Mouse (Mus musculus) liver, postnatal 0 days (tissue): ENCODE measurements around the gene Txndc12.

Source experiments
- CTCF ChIP-seq: sonication (generic); IDR thresholded peaks from 2 replicates; pipeline ENCODE4 v1.5.1; 2016; ENCODE audit warnings: antibody characterized with exemption, low read depth
- EP300 ChIP-seq: IDR thresholded peaks from 2 replicates; pipeline ENCODE4 v1.6.1; 2016; ENCODE audit warnings: antibody characterized with exemption, low read depth, mild to moderate bottlenecking

DNA sequence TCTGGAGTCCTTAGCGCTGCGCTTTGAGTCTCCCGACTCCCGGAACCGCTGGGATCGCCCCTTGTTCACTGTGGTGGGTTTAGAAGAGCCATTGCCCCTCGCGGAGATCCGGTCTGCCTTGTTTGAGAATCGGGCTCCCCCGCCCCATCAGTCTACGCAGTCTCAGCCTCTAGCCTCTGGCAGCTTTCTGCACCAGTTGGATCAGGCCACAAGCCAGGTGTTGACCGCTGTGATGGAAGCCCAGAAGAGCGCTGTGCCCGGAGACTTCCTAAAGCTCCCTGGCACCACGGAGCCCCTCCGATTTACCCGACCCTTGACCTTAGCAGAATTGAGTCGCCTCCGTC, 14.1 kb downstream of the Txndc12 start, which contains the start of gene A730015C16Rik:
- TF ChIP-seq CTCF (no peak), EP300 (no peak)
